Mouse (Mus musculus) cortical plate, adult 2 months (tissue): Measurements from ENCODE around the gene Gm826. TPM values are rescaled to one million over a fixed set of nuclear protein-coding genes. Genes with fewer than 3 reads are reported as not detected.

Source experiments
- H3K27ac ChIP-seq: fragments of 200-500 bp; 2 replicates; pipeline ENCODE4 v1.5.1; 2012; ENCODE audit warnings: low read length, control low read depth, inconsistent platforms; ENCODE audit not compliant: insufficient read depth
- H3K4me1 ChIP-seq: fragments of 200-500 bp; 2 replicates; pipeline ENCODE4 v1.6.1; 2011; ENCODE audit warnings: low read length; ENCODE audit not compliant: control insufficient read depth, insufficient read depth
- H3K4me3 ChIP-seq: fragments of 200-500 bp; 2 replicates; pipeline ENCODE4 v1.5.1; 2011; ENCODE audit warnings: mild to moderate bottlenecking, low read length, control low read depth; ENCODE audit not compliant: insufficient read depth
- CTCF ChIP-seq: fragments of 200-500 bp; IDR thresholded peaks from 2 replicates; pipeline ENCODE4 v1.5.1; 2011; ENCODE audit warnings: mild to moderate bottlenecking, control low read depth, low read length; ENCODE audit not compliant: insufficient read depth; ENCODE audit errors: extremely low read depth
- POLR2A ChIP-seq: fragments of 200-500 bp; IDR thresholded peaks from 2 replicates; pipeline ENCODE4 v1.6.1; 2011; ENCODE audit warnings: mild to moderate bottlenecking, low read length, control low read depth; ENCODE audit not compliant: insufficient read depth; ENCODE audit errors: extremely low read depth
- polyA plus RNA-seq: library from polyadenylated mRNA; depleted of rRNA; stranded (reverse); fragments of >200 nt; gene quantifications from 2 replicates; pipeline ENCODE4 v1.2.3, GENCODE M21; 2012

The Gm826 gene
- polyA plus RNA-seq, 1 experiment = 0.27 TPM

- H3K4me1 ChIP-seq = no peaks in the 10 kb centered on the region
- H3K4me3 ChIP-seq = no peak overlapping the region
- H3K27ac ChIP-seq = no peak overlapping the region
- TF ChIP-seq POLR2A (no peak), CTCF (no peak)
These were observed 20.4 kb upstream of the Gm826 start for GRCm38 (mm10) chr2:160354319-160354718.

GRCm38 (mm10) chr2:160353581-160353980 is 19.6 kb upstream of the Gm826 start:
- Histone ChIP-seq H3K4me3 (no peak overlapping the region), H3K4me1 (no peaks in the 10 kb centered on the region), H3K27ac (no peak overlapping the region)
- no peak for TF ChIP-seq CTCF
- no peak for TF ChIP-seq POLR2A

GRCm38 (mm10) chr2:160351038-160351574 is 17.1 kb upstream of the Gm826 start:
- Histone ChIP-seq H3K27ac (no peak overlapping the region), H3K4me1 (no peaks in the 10 kb centered on the region), H3K4me3 (no peak overlapping the region)
- TF ChIP-seq POLR2A (no peak), CTCF (no peak)

- H3K4me3 ChIP-seq = no peak overlapping the region
- TF ChIP-seq POLR2A = no peak
- no peak for TF ChIP-seq CTCF
These were observed 15.6 kb upstream of the Gm826 start for GRCm38 (mm10) chr2:160349578-160349977.

GRCm38 (mm10) chr2:160348796-160349195 is 14.8 kb upstream of the Gm826 start:
- H3K4me3 ChIP-seq = no peak overlapping the region
- no peaks in the 10 kb centered on the region for H3K4me1 ChIP-seq
- no peak for TF ChIP-seq POLR2A
- TF ChIP-seq CTCF = no peak
- no peak overlapping the region for H3K27ac ChIP-seq

More at GRCm38 (mm10) chr2:160349578-160349977, 15.6 kb upstream of the Gm826 start:
- H3K27ac ChIP-seq = no peak overlapping the region
- no peaks in the 10 kb centered on the region for H3K4me1 ChIP-seq

- TF ChIP-seq CTCF (no peak), POLR2A (no peak)
- H3K27ac ChIP-seq = no peak overlapping the region
These were observed 14.2 kb upstream of the Gm826 start for GRCm38 (mm10) chr2:160348072-160348604.

GRCm38 (mm10) chr2:160345644-160346043 is 11.7 kb upstream of the Gm826 start:
- TF ChIP-seq CTCF (no peak), POLR2A (no peak)
- H3K4me3 ChIP-seq = no peak overlapping the region
- H3K4me1 ChIP-seq = no peaks in the 10 kb centered on the region
- H3K27ac ChIP-seq = no peak overlapping the region

More at GRCm38 (mm10) chr2:160348072-160348604, 14.2 kb upstream of the Gm826 start:
- Histone ChIP-seq H3K4me3 (no peak overlapping the region), H3K4me1 (no peaks in the 10 kb centered on the region)

- no peak for TF ChIP-seq POLR2A
- TF ChIP-seq CTCF = no peak
- Histone ChIP-seq H3K27ac (no peak overlapping the region), H3K4me1 (no peaks in the 10 kb centered on the region), H3K4me3 (no peak overlapping the region)
These were observed 6.2 kb upstream of the Gm826 start for GRCm38 (mm10) chr2:160340121-160340520.

GRCm38 (mm10) chr2:160339595-160339994 is 5.6 kb upstream of the Gm826 start:
- no peak overlapping the region for H3K27ac ChIP-seq
- H3K4me3 ChIP-seq = no peak overlapping the region

GRCm38 (mm10) chr2:160336053-160336452 is 2.1 kb upstream of the Gm826 start:
- Histone ChIP-seq H3K27ac (no peak overlapping the region), H3K4me3 (no peak overlapping the region), H3K4me1 (no peaks in the 10 kb centered on the region)
- TF ChIP-seq POLR2A = no peak
- no peak for TF ChIP-seq CTCF

More at GRCm38 (mm10) chr2:160339595-160339994, 5.6 kb upstream of the Gm826 start:
- H3K4me1 ChIP-seq = no peaks in the 10 kb centered on the region
- TF ChIP-seq CTCF (no peak), POLR2A (no peak)

GRCm38 (mm10) chr2:160335043-160335442 is 1.1 kb upstream of the Gm826 start:
- TF ChIP-seq CTCF (no peak), POLR2A (no peak)
- no peak overlapping the region for H3K27ac ChIP-seq
- H3K4me1 ChIP-seq = no peaks in the 10 kb centered on the region
- no peak overlapping the region for H3K4me3 ChIP-seq
